Comparison of ENCODE assay signal across 8 mouse cellular contexts in genomic region chr4:95049884-95050517, GRCm38 (mm10). TPM values are rescaled to one million over a fixed set of nuclear protein-coding genes. Genes with fewer than 3 reads are reported as not detected.
A peak's percentile ranks its signal among the peaks of the same experiment; 100 is the strongest.
DNase-seq lines count a peak whose midpoint lies in the region; ATAC-seq and TF ChIP-seq lines count a peak whose summit lies in the region.

No protein-coding gene starts in this region.

- H3K9me3 ChIP-seq in E14TG2a.4 (ENCODE audit: low read length), result no peaks in the 10 kb centered on the region
- no peaks in the 10 kb centered on the region for H3K9me3 ChIP-seq in forebrain, postnatal 0 days (ENCODE audit: low read length)
- no peaks in the 10 kb centered on the region for H3K9me3 ChIP-seq in hindbrain, embryonic 11.5 days (ENCODE audit: control insufficient read depth, low read length)

- peak; percentile 30 for DNase-seq in c-Kit-positive CD71-negative TER-119-negative erythroid progenitor cells, embryonic 14.5 days (ENCODE audit: low read depth)
- peak; percentile 75 for DNase-seq in forebrain, postnatal 0 days
- peak; percentile 83 for DNase-seq in hindbrain, embryonic 11.5 days (ENCODE audit: low spot score)
- DNase-seq in layer of hippocampus, postnatal 25 days (ENCODE audit: extremely low spot score in 1 of 2, low spot score in 1 of 2), result peak; percentile 51 to 69
- peak; percentile 89 for DNase-seq in lung, postnatal 14 days
- DNase-seq in retina, postnatal 1 day, result peak; percentile 92
- DNase-seq in thymus, postnatal 36 days, result peak; percentile 36 to 51

- no peaks in the 10 kb centered on the region for H3K36me3 ChIP-seq in E14TG2a.4 (ENCODE audit: insufficient read depth, low read length)
- H3K36me3 ChIP-seq in forebrain, postnatal 0 days (ENCODE audit: insufficient read depth), result no peaks in the 10 kb centered on the region
- H3K36me3 ChIP-seq in hindbrain, embryonic 11.5 days (ENCODE audit: control insufficient read depth, insufficient read depth, low read length), result no peaks in the 10 kb centered on the region

- peak overlapping the region; percentile 90 for H3K4me3 ChIP-seq in E14TG2a.4 (replicated peaks; ENCODE audit: low read length)
- H3K4me3 ChIP-seq in forebrain, postnatal 0 days (ENCODE audit: low read depth, low read length), result peak overlapping the region; percentile 73
- H3K4me3 ChIP-seq in hindbrain, embryonic 11.5 days (ENCODE audit: low read depth, low read length), result peak overlapping the region; percentile 83

- peak overlapping the region; percentile 94 for H3K27ac ChIP-seq in forebrain, postnatal 0 days (ENCODE audit: low read depth, low read length)
- H3K27ac ChIP-seq in hindbrain, embryonic 11.5 days (ENCODE audit: low read depth, low read length), result peak overlapping the region; percentile 95

- peak overlapping the region; percentile 79 for H3K9ac ChIP-seq in forebrain, postnatal 0 days
- H3K9ac ChIP-seq in hindbrain, embryonic 11.5 days (ENCODE audit: low read depth, low read length), result peak overlapping the region; percentile 92

- H3K27me3 ChIP-seq in E14TG2a.4 (ENCODE audit: insufficient read depth, low read length), result peaks cover 51% of the 10 kb centered on the region
- H3K27me3 ChIP-seq in forebrain, postnatal 0 days (ENCODE audit: insufficient read depth, low read length), result no peaks in the 10 kb centered on the region
- no peaks in the 10 kb centered on the region for H3K27me3 ChIP-seq in hindbrain, embryonic 11.5 days (ENCODE audit: control insufficient read depth, insufficient read depth, low read length)

- H3K4me2 ChIP-seq in forebrain, postnatal 0 days (ENCODE audit: low read depth), result peak overlapping the region; percentile 95
- peak overlapping the region; percentile 96 for H3K4me2 ChIP-seq in hindbrain, embryonic 11.5 days (replicated peaks; ENCODE audit: low read depth, low read length)

- WGBS in forebrain, postnatal 0 days, result under 1% methylated on average over 34 of the region's 34 CpGs
- under 1% methylated on average over 34 of the region's 34 CpGs for WGBS in hindbrain, embryonic 11.5 days

- TF ChIP-seq CTCF in E14TG2a.4 (conservative IDR thresholded peaks at IDR 0.05; ENCODE audit: low read length), result 0 out of 2 replicates have a peak, but pooled peaks have one; percentile 1
- peak; percentile 55 for TF ChIP-seq CTCF in forebrain, postnatal 0 days (IDR thresholded peaks at IDR 0.05; ENCODE audit: low read depth)

- no peak for ATAC-seq in forebrain, postnatal 0 days
- ATAC-seq in hindbrain, embryonic 11.5 days (ENCODE audit: low FRiP score), result no peak

- H3K4me1 ChIP-seq in E14TG2a.4 (replicated peaks; ENCODE audit: low read depth, low read length), result peaks cover 26% of the 10 kb centered on the region
- peaks cover 13% of the 10 kb centered on the region; the same call in 1 of the 2 replicates for H3K4me1 ChIP-seq in forebrain, postnatal 0 days (ENCODE audit: insufficient read depth)
- peaks cover 3% of the 10 kb centered on the region; the same call in 1 of the 2 replicates for H3K4me1 ChIP-seq in hindbrain, embryonic 11.5 days (replicated peaks; ENCODE audit: control insufficient read depth, insufficient read depth, low read length)

RNA-seq across cellular contexts. Expression of gene Jun, which starts 2.0 kb away (rescaled TPM):
- 39.3 and 42.9 TPM in 2 replicates for total RNA-seq in forebrain, postnatal 0 days (2014; rRNA removed)
- polyA plus RNA-seq in forebrain, postnatal 0 days (2015; fragmentation: Nextera tagmentation; extraction: Ambion mirVana), result 47.0 and 50.1 TPM in 2 replicates
- 25.6 and 25.7 TPM in 2 replicates for polyA plus RNA-seq in hindbrain, embryonic 11.5 days (2014; fragmentation: Nextera tagmentation; extraction: Ambion mirVana)
- total RNA-seq in layer of hippocampus, postnatal 25 days (2021), result 100 to 1,000 TPM in 1 of 2 experiments, 10 to 100 TPM in 1; 90.0 to 105 TPM

Comparison
In these comparisons a context has a peak if more than half of its experiments do, and no peak if none do; other contexts are left out.
1. DNase-seq: peak in every context shown above with its lines; median percentile 92 in retina, postnatal 1 day; 89 in lung, postnatal 14 days; 83 in hindbrain, embryonic 11.5 days; 75 in forebrain, postnatal 0 days; 60 in layer of hippocampus, postnatal 25 days; 44 in thymus, postnatal 36 days; 30 in c-Kit-positive CD71-negative TER-119-negative erythroid progenitor cells, embryonic 14.5 days.